Mouse (Mus musculus): Measurements from ENCODE around the gene Mapt.

GRCm38 (mm10) chr11:104302628-104303027, 71.4 kb downstream of the Mapt start:
- no peak for TF ChIP-seq CTCF (IDR thresholded peaks at IDR 0.05; ENCODE audit: low read depth, low read length)
- TF ChIP-seq POLR2A (IDR thresholded peaks at IDR 0.05; ENCODE audit: extremely low read depth, insufficient read depth, low read length) = no peak
